Mouse (Mus musculus) CD4-positive naive resting alpha-beta T cell, adult 76 days (primary cell): ENCODE measurements around the gene Gsc2. TPM values are rescaled to one million over a fixed set of nuclear protein-coding genes. Genes with fewer than 3 reads are reported as not detected.

ENCODE experiments used
- total RNA-seq: library from RNA; stranded (reverse); gene quantifications from one replicate; pipeline ENCODE4 v1.2.4, GENCODE M21; 2023

The Gsc2 gene
- not detected for total RNA-seq

DNA sequence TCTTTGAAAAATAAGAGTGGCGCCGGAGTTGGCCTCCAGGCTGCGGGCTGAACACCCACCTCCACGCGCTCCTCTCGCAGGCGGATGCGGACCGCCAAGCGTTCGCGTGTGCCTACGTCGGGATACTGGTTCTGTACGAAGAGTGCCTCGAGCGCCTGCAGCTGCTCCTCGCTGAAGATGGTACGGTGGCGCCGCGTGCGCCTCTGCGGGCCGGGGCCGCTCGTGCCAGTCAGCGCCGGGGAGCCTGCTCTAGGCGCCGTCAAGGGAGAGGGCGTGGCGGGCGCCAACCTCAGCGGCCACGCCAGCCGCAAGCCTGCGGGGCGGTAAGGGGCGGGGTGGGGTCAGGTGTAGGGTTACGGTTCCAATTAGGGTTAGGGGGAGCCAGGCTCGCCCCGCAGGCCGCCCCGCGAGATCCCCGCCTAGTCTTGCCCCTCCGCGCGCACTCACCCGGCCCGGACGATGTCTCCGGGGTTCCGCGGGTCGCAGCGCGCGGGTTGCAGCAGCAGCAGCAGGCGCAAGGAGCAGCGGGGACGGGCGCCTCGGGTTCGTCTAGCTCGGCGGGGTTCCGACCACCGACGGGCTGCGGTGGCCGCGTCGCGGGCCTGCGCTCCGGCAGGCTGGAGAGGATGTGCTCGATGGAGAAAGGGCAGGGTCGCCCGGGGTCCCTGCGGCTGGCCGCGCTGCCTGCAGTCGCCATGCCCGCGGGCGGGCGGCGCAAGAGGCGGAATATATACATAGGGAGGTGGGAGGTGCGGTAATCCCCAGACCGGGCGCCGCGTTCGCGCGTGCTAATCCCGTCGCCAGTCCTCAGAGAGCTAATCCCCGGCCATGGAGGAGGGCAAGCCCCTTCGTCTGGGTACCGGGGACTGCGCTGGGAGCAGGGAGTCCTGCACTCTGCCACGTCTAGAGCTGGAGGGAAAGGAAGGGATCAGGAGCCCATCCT is at the start of gene Gsc2:
TSS of gene Gsc2 (minus strand) at position 753 of the 943 bp plus-strand sequence.

DNA sequence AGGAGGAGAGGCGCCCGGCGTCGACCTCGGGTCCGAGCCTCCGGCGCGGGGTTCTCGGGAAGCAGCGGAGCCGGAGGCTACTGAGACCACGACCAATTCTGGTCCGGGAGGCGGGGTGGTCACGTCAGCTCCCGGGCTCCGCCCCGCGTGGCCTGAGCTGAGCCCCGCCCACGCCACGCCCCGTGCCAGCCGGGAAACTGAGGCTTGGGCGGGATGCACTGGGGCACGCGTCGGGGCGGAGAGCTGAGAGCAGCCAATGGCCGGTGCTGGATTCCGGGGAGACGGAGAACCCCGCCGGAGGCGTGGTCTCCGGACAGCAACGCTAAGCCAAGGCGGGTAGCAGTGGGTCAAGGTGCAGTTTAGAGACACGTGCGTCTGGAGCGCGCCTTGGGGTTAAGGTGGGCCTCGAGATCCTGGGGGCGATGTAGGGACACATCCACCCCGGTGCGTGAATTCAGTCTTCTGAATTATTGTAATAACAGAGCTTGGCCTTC is 13.3 kb upstream of the Gsc2 start, which contains the start of gene Slc25a1:
TSS of gene Slc25a1 (minus strand) at position 133 of the 494 bp plus-strand sequence.

DNA sequence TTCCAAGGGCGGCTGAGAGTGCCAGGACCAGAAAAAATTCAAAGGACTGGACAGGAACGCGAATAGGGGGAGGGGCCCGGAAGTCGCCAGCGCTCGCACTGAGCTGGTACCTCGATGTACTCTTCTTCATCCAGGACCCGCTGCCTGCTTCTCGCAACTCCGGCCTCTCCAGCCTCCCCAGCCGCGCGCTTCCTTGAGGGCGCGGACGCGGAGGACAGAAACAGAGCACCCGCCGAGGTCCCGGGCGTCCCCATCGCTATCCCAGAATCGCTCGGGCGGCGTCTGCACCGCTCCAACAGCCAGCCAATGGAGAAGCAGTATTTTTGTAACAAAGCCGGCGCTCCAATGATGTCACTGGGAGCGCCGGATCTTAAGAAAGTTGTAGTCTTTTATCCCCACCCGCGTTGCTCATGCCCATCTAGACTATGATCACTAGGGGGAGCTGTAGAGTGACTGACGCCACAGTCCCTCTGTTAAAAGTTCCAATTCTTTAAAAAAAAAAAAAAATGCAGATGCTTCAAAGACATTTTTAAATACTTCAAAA is 3.7 kb downstream of the Gsc2 start, which contains the start of gene Ess2:
TSS of gene Ess2 (minus strand) at position 297 of the 544 bp plus-strand sequence.

DNA sequence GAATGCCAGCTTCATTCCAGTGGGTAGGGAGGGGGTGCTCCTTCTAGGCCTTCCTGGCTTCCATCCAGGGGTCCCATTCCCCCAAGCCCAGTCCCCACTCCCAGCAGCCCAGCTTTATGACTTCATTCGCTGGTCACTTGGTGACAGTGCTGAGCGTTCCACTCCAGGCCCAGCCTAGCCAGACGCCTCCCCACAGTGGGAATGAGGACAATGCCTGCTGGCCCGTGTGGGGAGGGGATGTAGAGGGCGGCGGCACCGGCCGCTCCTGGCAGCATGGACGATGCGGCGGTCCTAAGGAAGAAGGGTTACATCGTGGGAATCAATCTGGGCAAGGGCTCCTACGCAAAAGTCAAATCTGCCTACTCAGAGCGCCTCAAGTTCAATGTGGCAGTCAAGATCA is 16.4 kb downstream of the Gsc2 start, which contains the start of the genes Dgcr2 and Tssk2:
TSS of gene Dgcr2 (minus strand) at position 101 of the 400 bp plus-strand sequence.
TSS of gene Tssk2 (plus strand) at position 176 of the 400 bp plus-strand sequence.

DNA sequence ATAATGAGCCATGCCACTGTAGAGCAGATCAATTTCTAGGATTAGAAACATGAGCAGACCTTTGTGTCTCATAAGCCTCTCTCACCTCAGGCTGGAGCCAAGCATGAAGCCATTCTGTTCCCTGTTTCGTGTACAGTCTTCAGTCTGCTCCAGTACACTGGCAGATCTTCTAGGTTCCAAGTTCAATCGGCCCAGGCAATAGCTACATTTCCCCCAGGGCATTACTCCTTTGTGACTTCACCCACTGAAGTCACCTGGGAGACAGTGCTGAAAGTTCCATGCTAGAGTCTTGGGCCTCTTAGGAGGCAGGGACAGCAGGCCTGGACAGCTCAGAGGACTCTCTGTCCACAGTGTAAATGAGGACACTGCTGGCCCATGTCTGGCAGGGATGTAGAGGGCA is 20.9 kb downstream of the Gsc2 start, which contains the start of gene Tssk1:
TSS of gene Tssk1 (plus strand) at position 301 of the 400 bp plus-strand sequence.

DNA sequence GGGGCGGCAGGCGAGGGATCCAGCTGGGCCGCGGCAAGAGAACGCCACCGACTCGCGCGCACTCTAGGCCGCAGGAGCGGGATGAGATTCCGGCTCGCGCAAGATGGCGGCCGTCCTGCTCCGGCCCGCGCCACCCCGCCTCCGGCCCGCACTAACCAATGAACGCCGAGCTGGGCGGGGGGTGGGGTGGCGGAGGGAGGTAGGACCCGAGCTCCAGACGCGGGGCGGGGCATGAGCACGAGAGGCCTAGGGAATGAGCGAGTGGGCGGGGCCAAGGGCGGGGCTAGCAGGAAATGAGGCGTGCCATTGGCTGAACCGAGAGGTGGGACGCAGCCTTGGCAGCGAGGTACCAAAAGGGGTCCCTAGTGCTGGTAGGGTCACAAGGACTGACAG is 23.3 kb downstream of the Gsc2 start, which contains the start of gene Gm20518:
TSS of gene Gm20518 (minus strand) at position 105 of the 393 bp plus-strand sequence.

Other genes starting within 250 kb of the Gsc2 start
- gene Med15, start 182.2 kb downstream of the Gsc2 start, total RNA-seq, result 147 TPM
- 11.3 TPM for gene Klhl22, start 155.4 kb downstream of the Gsc2 start, total RNA-seq
- gene Scarf2, start 117.8 kb downstream of the Gsc2 start, total RNA-seq, result not detected
- gene B830017H08Rik, start 81.9 kb downstream of the Gsc2 start, total RNA-seq, result not detected
- 22.5 TPM for gene Car15, start 76.7 kb downstream of the Gsc2 start, total RNA-seq
- gene Gm20518, start 23.4 kb downstream of the Gsc2 start, total RNA-seq, result 4.2 TPM
- gene Tssk1, start 20.8 kb downstream of the Gsc2 start, total RNA-seq, result not detected
- gene Dgcr2, start 16.5 kb downstream of the Gsc2 start, total RNA-seq, result 71.5 TPM
- not detected for gene Tssk2, start 16.4 kb downstream of the Gsc2 start, total RNA-seq
- gene Ess2, start 3.7 kb downstream of the Gsc2 start, total RNA-seq, result 70.1 TPM
- gene Slc25a1, start 13.2 kb upstream of the Gsc2 start, total RNA-seq, result 19.6 TPM
- gene Vpreb2, start 65.4 kb upstream of the Gsc2 start, total RNA-seq, result not detected
- gene Dgcr6, start 137.8 kb upstream of the Gsc2 start, total RNA-seq, result 4.8 TPM
- gene Prodh, start 175.1 kb upstream of the Gsc2 start, total RNA-seq, result 4.7 TPM
- gene Rtn4r, start 212.6 kb upstream of the Gsc2 start, total RNA-seq, result not detected